Mouse (Mus musculus) forebrain, embryonic 14.5 days (tissue): ENCODE measurements around the gene Casp8ap2. TPM values are rescaled to one million over a fixed set of nuclear protein-coding genes. Genes with fewer than 3 reads are reported as not detected.

Source experiments
- ATAC-seq: fragments of 200-750 bp; cut with Nextera tagmentation; 2 replicates; pipeline ENCODE4 v1.8.0; 2017; ENCODE audit warnings: mild to moderate bottlenecking, moderate library complexity
- DNase-seq: peaks from one replicate; pipeline ENCODE4 v3.0.0-alpha.2; 2015; ENCODE audit warnings: low spot score
- H3K27ac ChIP-seq: fragments of 300-500 bp; sonication (generic); 2 replicates; pipeline ENCODE4 v1.5.1; 2014; ENCODE audit warnings: low read depth, mild to moderate bottlenecking, control low read depth, low read length, moderate library complexity
- H3K27me3 ChIP-seq: fragments of 300-500 bp; sonication (generic); replicated peaks from 2 replicates; pipeline ENCODE4 v1.6.1; 2014; ENCODE audit warnings: low read length, control low read depth, mixed read lengths; ENCODE audit not compliant: control insufficient read depth, insufficient read depth
- H3K36me3 ChIP-seq: fragments of 300-500 bp; sonication (generic); 2 replicates; pipeline ENCODE4 v1.6.1; 2014; ENCODE audit warnings: low read length, control low read depth; ENCODE audit not compliant: control insufficient read depth, insufficient read depth
- H3K4me1 ChIP-seq: fragments of 300-500 bp; sonication (generic); 2 replicates; pipeline ENCODE4 v1.6.1; 2014; ENCODE audit warnings: antibody characterized with exemption, low read length, control low read depth; ENCODE audit not compliant: control insufficient read depth, insufficient read depth
- H3K4me2 ChIP-seq: fragments of 300-500 bp; sonication (generic); 2 replicates; pipeline ENCODE4 v1.6.1; 2014; ENCODE audit warnings: mild to moderate bottlenecking, control low read depth, low read length
- H3K4me3 ChIP-seq: fragments of 300-500 bp; sonication (generic); 2 replicates; pipeline ENCODE4 v1.5.1; 2014; ENCODE audit warnings: low read depth, low read length, control low read depth
- H3K9ac ChIP-seq: fragments of 300-500 bp; sonication (generic); 2 replicates; pipeline ENCODE4 v1.6.1; 2014; ENCODE audit warnings: mild to moderate bottlenecking, low read length, control low read depth, moderate library complexity
- H3K9me3 ChIP-seq: fragments of 300-500 bp; sonication (generic); replicated peaks from 2 replicates; pipeline ENCODE4 v1.6.1; 2016; ENCODE audit warnings: low read length, control low read depth, mixed read lengths; ENCODE audit not compliant: control insufficient read depth
- WGBS: fragments of 180-500 bp; shearing (Covaris S2); extraction: QIAGEN DNeasy Blood & Tissue Kit; methylation state at CpG from one replicate; pipeline ENCODE4 v1.1.7; 2014; 5-methylcytosine and 5-hydroxymethylcytosine counted together
- polyA plus RNA-seq: library from polyadenylated mRNA; unstranded; fragments of >200 nt; fragmentation: Nextera tagmentation; extraction: Ambion mirVana; gene quantifications from 2 replicates; pipeline ENCODE4 v1.2.1, GENCODE M21; 2014

The Casp8ap2 gene
- polyA plus RNA-seq, 1 experiment from 2014 or later: 48.9 TPM

DNA sequence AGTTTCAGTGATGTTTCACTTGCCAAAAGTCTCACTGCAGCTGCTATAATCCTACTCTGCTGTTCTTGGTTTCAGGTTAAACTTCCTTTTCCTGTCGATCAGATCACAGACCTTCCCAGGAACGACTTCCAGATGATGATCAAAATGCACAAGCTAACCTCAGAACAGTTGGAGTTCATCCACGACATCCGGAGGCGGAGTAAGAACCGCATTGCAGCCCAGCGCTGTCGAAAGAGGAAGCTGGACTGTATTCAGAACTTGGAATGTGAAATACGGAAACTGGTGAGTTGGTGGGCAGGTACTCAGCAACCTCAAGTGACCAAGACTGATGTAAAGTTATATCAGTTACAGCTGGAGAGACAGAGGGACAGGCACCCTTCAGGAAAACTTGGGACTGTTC lies 40.1 kb upstream of the Casp8ap2 start:
- H3K4me1 ChIP-seq: peaks cover 7% of the 10 kb centered on the region
- WGBS: 90% methylated on average over 9 of the region's 9 CpGs
- H3K4me2 ChIP-seq: no peak overlapping the region

DNA sequence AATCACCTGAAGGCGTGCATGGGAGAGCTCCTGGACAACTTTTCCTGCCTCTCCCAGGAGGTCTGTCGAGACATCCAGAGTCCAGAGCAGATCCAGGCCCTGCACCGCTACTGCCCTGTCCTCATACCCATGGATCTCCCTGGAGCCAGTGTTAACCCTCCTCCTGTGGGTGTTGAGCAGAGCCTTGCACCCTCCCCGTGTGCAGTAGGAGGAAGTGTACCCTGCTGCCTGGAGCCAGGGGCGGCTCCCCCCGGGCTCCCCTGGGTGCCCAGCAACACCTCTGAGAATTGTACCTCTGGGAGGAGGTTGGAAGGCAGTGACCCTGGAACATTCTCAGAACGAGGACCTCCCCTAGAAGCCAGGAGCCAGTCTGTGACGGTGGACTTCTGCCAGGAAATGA lies 35.4 kb upstream of the Casp8ap2 start:
- no peak for ATAC-seq
- 90% methylated on average over 8 of the region's 8 CpGs for WGBS
- Histone ChIP-seq H3K4me3 (no peak overlapping the region), H3K27me3 (no peaks in the 10 kb centered on the region), H3K9ac (no peak overlapping the region), H3K4me2 (no peak overlapping the region), H3K36me3 (peaks cover 53% of the 10 kb centered on the region), H3K4me1 (no peaks in the 10 kb centered on the region), H3K9me3 (no peaks in the 10 kb centered on the region), H3K27ac (no peak overlapping the region)
- no peak for DNase-seq

More for the DNA sequence above, 40.1 kb upstream of the Casp8ap2 start:
- H3K27ac ChIP-seq: no peak overlapping the region
- H3K9me3 ChIP-seq: no peaks in the 10 kb centered on the region
- H3K4me3 ChIP-seq: no peak overlapping the region
- ATAC-seq: no peak
- DNase-seq: no peak
- H3K36me3 ChIP-seq: peaks cover 41% of the 10 kb centered on the region
- no peak overlapping the region for H3K9ac ChIP-seq
- H3K27me3 ChIP-seq: no peaks in the 10 kb centered on the region

DNA sequence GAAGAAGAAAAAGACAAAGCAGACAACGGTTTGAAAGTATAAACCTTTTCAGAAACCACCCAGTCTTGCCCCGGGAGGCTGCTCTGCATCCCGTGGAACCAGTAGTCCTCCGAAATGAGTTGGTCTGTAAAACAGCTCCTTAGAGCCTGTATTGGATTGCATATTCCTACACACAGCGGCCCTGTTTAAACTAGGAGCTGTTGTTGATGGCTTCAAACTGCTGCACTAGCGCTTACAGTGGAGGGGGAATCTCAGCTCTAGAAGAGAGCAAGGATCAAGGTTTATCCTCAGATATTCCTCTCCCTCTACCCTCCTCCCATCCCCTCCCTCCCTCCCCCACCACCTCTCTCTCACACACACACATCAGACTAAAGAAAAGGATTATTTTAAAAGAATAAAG lies 31.1 kb upstream of the Casp8ap2 start:
- no peaks in the 10 kb centered on the region for H3K4me1 ChIP-seq
- H3K9ac ChIP-seq: no peak overlapping the region
- no peak overlapping the region for H3K4me2 ChIP-seq
- no peak overlapping the region for H3K4me3 ChIP-seq
- H3K27ac ChIP-seq: no peak overlapping the region
- ATAC-seq (no peak), DNase-seq (no peak)
- peaks cover 21% of the 10 kb centered on the region; the same call in 1 of the 2 replicates for H3K36me3 ChIP-seq
- H3K9me3 ChIP-seq: no peaks in the 10 kb centered on the region
- no peaks in the 10 kb centered on the region for H3K27me3 ChIP-seq
- 66% methylated on average over 6 of the region's 6 CpGs for WGBS

DNA sequence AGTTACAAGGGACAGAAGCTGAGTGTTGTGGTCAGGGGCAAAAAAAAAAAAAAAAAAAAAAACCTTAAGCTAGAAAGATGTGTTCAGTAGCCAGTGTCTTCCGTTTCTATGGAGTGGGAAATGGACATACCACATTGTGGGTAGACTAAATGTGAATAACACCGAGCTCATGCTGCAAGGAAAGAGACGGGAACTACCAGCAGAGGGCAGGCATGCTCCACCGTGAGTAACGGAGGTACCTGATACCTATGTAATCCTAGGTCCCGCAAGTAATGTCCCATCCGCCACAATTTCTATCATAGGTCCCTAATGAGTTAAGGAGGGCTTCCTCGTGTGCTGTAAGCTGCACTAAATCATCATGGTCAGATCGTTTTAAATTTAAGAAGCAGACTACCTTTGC lies 28.7 kb upstream of the Casp8ap2 start:
- WGBS: 11% methylated on average over 9 of the region's 9 CpGs
- no peaks in the 10 kb centered on the region for H3K9me3 ChIP-seq
- peak; percentile 65 for DNase-seq
- no peak overlapping the region for H3K4me3 ChIP-seq
- ATAC-seq: no peak
- H3K27me3 ChIP-seq: no peaks in the 10 kb centered on the region
- no peaks in the 10 kb centered on the region for H3K4me1 ChIP-seq
- no peak overlapping the region for H3K27ac ChIP-seq
- no peak overlapping the region for H3K9ac ChIP-seq
- peaks cover 2% of the 10 kb centered on the region; the same call in 1 of the 2 replicates for H3K36me3 ChIP-seq
- H3K4me2 ChIP-seq: no peak overlapping the region

DNA sequence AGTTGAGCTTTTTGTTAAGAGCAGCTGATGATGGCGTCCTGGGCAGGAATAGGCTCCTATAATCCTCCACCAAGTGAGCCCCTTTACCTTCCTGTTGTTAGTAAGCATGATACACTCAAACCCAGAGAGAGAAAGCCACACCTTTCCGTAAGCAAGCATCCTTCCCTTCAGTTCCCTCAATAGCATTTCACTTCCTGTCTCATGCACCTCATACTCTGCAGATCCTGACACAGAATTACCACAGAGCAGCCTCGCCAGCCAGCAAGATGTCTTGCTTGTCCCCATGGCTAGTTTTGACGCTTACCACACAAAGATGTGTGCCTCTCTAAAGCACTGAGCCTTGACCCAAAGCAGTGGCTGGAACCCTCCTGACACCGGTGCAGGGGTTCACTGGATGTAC lies 27.7 kb upstream of the Casp8ap2 start:
- H3K4me2 ChIP-seq: no peak overlapping the region
- no peaks in the 10 kb centered on the region for H3K9me3 ChIP-seq
- no peaks in the 10 kb centered on the region for H3K4me1 ChIP-seq
- DNase-seq (no peak), ATAC-seq (no peak)
- WGBS: 89% methylated on average over 5 of the region's 5 CpGs
- H3K36me3 ChIP-seq: no peaks in the 10 kb centered on the region
- no peak overlapping the region for H3K4me3 ChIP-seq
- H3K9ac ChIP-seq: no peak overlapping the region
- H3K27ac ChIP-seq: no peak overlapping the region
- no peaks in the 10 kb centered on the region for H3K27me3 ChIP-seq

DNA sequence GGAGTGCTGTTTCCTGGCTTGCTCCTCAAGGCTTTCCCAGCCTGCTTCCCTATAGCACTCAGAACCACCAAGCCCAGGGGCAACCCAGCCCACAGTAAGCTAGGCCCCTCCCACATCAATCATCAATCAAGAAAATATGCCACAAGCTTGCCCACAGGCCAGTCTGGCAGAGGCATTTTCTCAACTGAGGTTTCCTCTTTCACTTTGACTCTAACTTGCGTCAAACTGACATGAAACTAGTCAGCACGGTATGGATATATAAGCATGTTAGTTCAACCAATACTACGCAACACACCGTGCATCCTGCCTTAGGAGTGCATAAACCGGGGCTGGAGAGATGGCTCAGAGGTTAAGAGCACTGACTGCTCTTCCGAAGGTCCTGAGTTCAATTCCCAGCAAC lies 27.0 kb upstream of the Casp8ap2 start:
- WGBS: 92% methylated on average over 6 of the region's 6 CpGs
- no peak overlapping the region for H3K4me3 ChIP-seq
- H3K4me1 ChIP-seq: no peaks in the 10 kb centered on the region
- no peaks in the 10 kb centered on the region for H3K36me3 ChIP-seq
- no peak overlapping the region for H3K9ac ChIP-seq
- ATAC-seq (no peak), DNase-seq (no peak)
- no peak overlapping the region for H3K4me2 ChIP-seq
- no peaks in the 10 kb centered on the region for H3K27me3 ChIP-seq
- no peaks in the 10 kb centered on the region for H3K9me3 ChIP-seq
- H3K27ac ChIP-seq: no peak overlapping the region

DNA sequence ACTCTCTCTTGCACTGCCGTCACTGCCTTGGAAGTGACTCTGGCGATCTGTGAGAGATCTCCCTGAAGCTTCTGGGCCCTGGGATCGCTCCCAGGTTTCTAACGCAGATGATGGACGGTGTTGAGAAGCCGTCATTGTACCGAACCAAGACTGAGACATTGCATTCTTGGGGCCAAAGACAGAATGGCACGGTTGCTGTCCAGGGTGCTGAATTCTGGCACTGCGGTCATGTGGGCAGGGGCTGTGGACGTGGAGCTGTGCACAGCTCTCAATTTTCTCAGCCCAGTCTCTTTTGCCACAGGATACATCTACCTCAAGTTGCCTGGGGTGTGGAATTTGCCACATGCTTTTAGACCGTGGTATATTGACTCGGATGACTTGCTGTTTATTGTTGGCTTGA lies 14.1 kb upstream of the Casp8ap2 start:
- Histone ChIP-seq H3K27me3 (no peaks in the 10 kb centered on the region), H3K27ac (no peak overlapping the region), H3K4me1 (no peaks in the 10 kb centered on the region), H3K36me3 (no peaks in the 10 kb centered on the region), H3K4me3 (no peak overlapping the region), H3K9ac (no peak overlapping the region), H3K9me3 (no peaks in the 10 kb centered on the region), H3K4me2 (no peak overlapping the region)
- ATAC-seq (no peak), DNase-seq (peak; percentile 29)
- WGBS: 26% methylated on average over 12 of the region's 12 CpGs

DNA sequence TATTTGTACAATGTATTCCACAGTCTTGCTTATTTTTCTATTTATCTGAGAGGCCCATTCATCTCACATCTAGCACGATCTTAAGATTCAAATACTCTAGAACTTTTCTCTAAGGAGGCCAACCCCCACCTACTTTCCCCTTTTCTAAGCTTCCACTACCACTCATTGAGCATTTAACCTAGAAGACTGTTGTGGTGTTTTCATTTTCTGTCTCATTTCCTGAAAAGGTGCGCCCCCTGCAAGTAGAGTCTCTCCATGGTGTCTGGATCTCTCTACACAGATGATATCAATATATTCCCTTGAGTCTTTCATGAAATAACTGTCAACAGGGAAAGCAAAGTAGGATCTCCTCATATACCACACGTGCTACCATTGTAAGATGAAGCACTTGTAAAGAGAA lies 12.6 kb upstream of the Casp8ap2 start, which contains the start of gene Gja10:
Gene Gja10, minus strand, starts transcription at position 101 of the 400 bp plus-strand sequence.
- no peak within 1 kb of the TSS for H3K4me2 ChIP-seq
- no peaks in the 10 kb centered on the region for H3K4me1 ChIP-seq
- H3K27ac ChIP-seq: no peak within 1 kb of the TSS
- ATAC-seq (no peak), DNase-seq (no peak)
- H3K27me3 ChIP-seq: no peaks in the 10 kb centered on the region
- no peaks in the 10 kb centered on the region for H3K9me3 ChIP-seq
- 75% methylated on average over 3 of the region's 3 CpGs for WGBS
- H3K36me3 ChIP-seq: no peaks in the 10 kb centered on the region
- no peak within 1 kb of the TSS for H3K9ac ChIP-seq
- no peak within 1 kb of the TSS for H3K4me3 ChIP-seq

DNA sequence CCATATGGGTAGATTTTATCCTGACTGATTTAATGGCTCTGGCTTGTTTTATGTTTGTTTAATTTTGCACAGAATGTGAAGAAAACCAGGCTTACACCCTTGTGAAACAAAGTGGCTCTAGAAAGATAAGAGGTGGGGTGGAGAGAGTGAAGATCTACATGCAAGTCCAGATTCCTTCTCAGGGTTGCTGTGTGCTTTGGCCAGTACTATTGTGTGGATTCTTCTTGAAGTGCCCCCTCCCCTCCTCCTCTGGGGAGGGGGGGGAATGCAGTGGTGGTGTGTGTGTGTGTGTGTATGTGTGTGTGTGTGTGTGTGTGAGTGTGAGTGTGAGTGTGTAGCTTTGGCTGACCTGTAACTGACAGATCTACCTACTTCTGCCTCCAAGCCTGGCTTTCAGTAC lies 6.4 kb downstream of the Casp8ap2 start:
- H3K4me3 ChIP-seq: no peak overlapping the region
- no peaks in the 10 kb centered on the region for H3K27me3 ChIP-seq
- no peaks in the 10 kb centered on the region for H3K9me3 ChIP-seq
- H3K4me2 ChIP-seq: no peak overlapping the region
- no peak for ATAC-seq
- no peak overlapping the region for H3K9ac ChIP-seq
- H3K4me1 ChIP-seq: peaks cover 2% of the 10 kb centered on the region; the same call in 1 of the 2 replicates
- no peak overlapping the region for H3K27ac ChIP-seq
- H3K36me3 ChIP-seq: peaks cover 11% of the 10 kb centered on the region; the same call in 1 of the 2 replicates
- DNase-seq: no peak
